Comparison of ENCODE assay signal across 18 mouse cellular contexts in genomic region chr1:69103211-69103706, GRCm38 (mm10). TPM values are rescaled to one million over a fixed set of nuclear protein-coding genes. Genes with fewer than 3 reads are reported as not detected.
A peak's percentile ranks its signal among the peaks of the same experiment; 100 is the strongest.
DNase-seq lines count a peak whose midpoint lies in the region; ATAC-seq and TF ChIP-seq lines count a peak whose summit lies in the region.
"Had no signal": no experiment of that assay in that cellular context is flagged by ENCODE, and none has a peak within 500 bp of the region (broad histone marks: within the 10 kb centered on the region; RNA-seq: fewer than 3 reads in every experiment).

No protein-coding gene starts in this region.

- peak overlapping the region; percentile 10; the same call in 1 of the 2 replicates for H3K4me3 ChIP-seq in heart, embryonic 10.5 days
- peak overlapping the region; percentile 13 for H3K4me3 ChIP-seq in hindbrain, embryonic 14.5 days (replicated peaks; ENCODE audit: low read length)
- no peak overlapping the region for H3K4me3 ChIP-seq in hindbrain, embryonic 12.5 days
- peak overlapping the region; percentile 26 for H3K4me3 ChIP-seq in hindbrain, postnatal 0 days (ENCODE audit: low read length)
- peak overlapping the region; percentile 10; the same call in 1 of the 2 replicates for H3K4me3 ChIP-seq in neural tube, embryonic 13.5 days
- H3K4me3 ChIP-seq: erythroblast, embryonic 14.5 days; layer of hippocampus, adult 2 months; left cerebral cortex, adult 2 months; limb, embryonic 12.5 days; liver, embryonic 15.5 days had no signal

- H3K9ac ChIP-seq in hindbrain, embryonic 14.5 days, result peak overlapping the region; percentile 44
- no peak overlapping the region for H3K9ac ChIP-seq in hindbrain, embryonic 12.5 days
- H3K9ac ChIP-seq in hindbrain, postnatal 0 days (replicated peaks; ENCODE audit: low read length), result peak overlapping the region; percentile 35; the same call in 1 of the 2 replicates
- H3K9ac ChIP-seq in neural tube, embryonic 13.5 days, result peak overlapping the region; percentile 2; the same call in 1 of the 2 replicates
- H3K9ac ChIP-seq: limb, embryonic 12.5 days; liver, embryonic 15.5 days had no signal

- intact Hi-C loops in heart, postnatal 14 days (cut with DNase I), result loop anchor here (10.0 kb wide), 1 partner anchor 128 kb away; no protein-coding TSS in a partner anchor

- H3K27ac ChIP-seq in heart, embryonic 10.5 days, result 0 out of 2 replicates have a peak overlapping the region, but pooled peaks have one; percentile 47
- H3K27ac ChIP-seq in hindbrain, embryonic 14.5 days, result 0 out of 2 replicates have a peak overlapping the region, but pooled peaks have one; percentile 38
- H3K27ac ChIP-seq in hindbrain, embryonic 12.5 days, result no peak overlapping the region
- peak overlapping the region; percentile 60 for H3K27ac ChIP-seq in hindbrain, postnatal 0 days
- H3K27ac ChIP-seq in neural tube, embryonic 13.5 days (replicated peaks), result 0 out of 2 replicates have a peak overlapping the region, but pooled peaks have one; percentile 49
- H3K27ac ChIP-seq: layer of hippocampus, adult 2 months; left cerebral cortex, adult 2 months; limb, embryonic 12.5 days; liver, embryonic 15.5 days had no signal

- DNase-seq in heart, embryonic 10.5 days (ENCODE audit: low spot score), result no peak
- no peak for DNase-seq in heart, postnatal 14 days
- DNase-seq in hindbrain, embryonic 14.5 days (ENCODE audit: low spot score), result no peak
- peak; percentile 25 for DNase-seq in hindbrain, postnatal 0 days (ENCODE audit: low spot score)
- DNase-seq in layer of hippocampus, adult 11-12 months (ENCODE audit: low spot score), result no peak
- DNase-seq in liver, result no peak
- DNase-seq: cerebellum, adult 11 months; retina, postnatal 1 day; spleen, adult 18-20 months had no signal

- H3K36me3 ChIP-seq in heart, embryonic 10.5 days, result no peaks in the 10 kb centered on the region
- H3K36me3 ChIP-seq in hindbrain, embryonic 14.5 days (replicated peaks; ENCODE audit: control insufficient read depth, insufficient read depth), result no peaks in the 10 kb centered on the region
- H3K36me3 ChIP-seq in hindbrain, embryonic 12.5 days, result no peaks in the 10 kb centered on the region
- H3K36me3 ChIP-seq in hindbrain, postnatal 0 days (ENCODE audit: insufficient read depth, low read length), result no peaks in the 10 kb centered on the region
- H3K36me3 ChIP-seq in neural tube, embryonic 13.5 days, result no peaks in the 10 kb centered on the region
- H3K36me3 ChIP-seq: limb, embryonic 12.5 days; liver, embryonic 15.5 days had no signal

- ATAC-seq in hindbrain, embryonic 14.5 days (ENCODE audit: low FRiP score), result no peak
- no peak for ATAC-seq in hindbrain, embryonic 12.5 days (ENCODE audit: low FRiP score)
- ATAC-seq in hindbrain, postnatal 0 days, result no peak
- ATAC-seq in neural tube, embryonic 13.5 days (ENCODE audit: low read depth), result no peak

- peaks cover 16% of the 10 kb centered on the region for H3K4me1 ChIP-seq in heart, embryonic 10.5 days
- no peaks in the 10 kb centered on the region; the same call in 1 of the 2 replicates for H3K4me1 ChIP-seq in hindbrain, embryonic 14.5 days (replicated peaks; ENCODE audit: control insufficient read depth, insufficient read depth, low read length)
- peaks cover 15% of the 10 kb centered on the region; the same call in 1 of the 2 replicates for H3K4me1 ChIP-seq in hindbrain, embryonic 12.5 days
- no peaks in the 10 kb centered on the region; the same call in 1 of the 2 replicates for H3K4me1 ChIP-seq in hindbrain, postnatal 0 days (ENCODE audit: insufficient read depth, low read length)
- peaks cover 37% of the 10 kb centered on the region for H3K4me1 ChIP-seq in neural tube, embryonic 13.5 days (replicated peaks)

- H3K4me2 ChIP-seq in hindbrain, embryonic 14.5 days (replicated peaks), result peak overlapping the region; percentile 42
- no peak overlapping the region for H3K4me2 ChIP-seq in hindbrain, embryonic 12.5 days (replicated peaks)
- peak overlapping the region; percentile 90 for H3K4me2 ChIP-seq in hindbrain, postnatal 0 days (ENCODE audit: low read depth, low read length)
- H3K4me2 ChIP-seq in neural tube, embryonic 13.5 days, result peak overlapping the region; percentile 30
- H3K4me2 ChIP-seq: limb, embryonic 12.5 days; liver, embryonic 15.5 days had no signal

- H3K27me3 ChIP-seq in heart, embryonic 10.5 days (ENCODE audit: insufficient read depth, poor library complexity, severe bottlenecking), result no peaks in the 10 kb centered on the region
- no peaks in the 10 kb centered on the region for H3K27me3 ChIP-seq in hindbrain, embryonic 14.5 days (ENCODE audit: control insufficient read depth, insufficient read depth, low read length)
- H3K27me3 ChIP-seq in hindbrain, embryonic 12.5 days, result peaks cover 5% of the 10 kb centered on the region
- H3K27me3 ChIP-seq in hindbrain, postnatal 0 days (ENCODE audit: insufficient read depth, low read length), result no peaks in the 10 kb centered on the region
- no peaks in the 10 kb centered on the region; the same call in 1 of the 2 replicates for H3K27me3 ChIP-seq in neural tube, embryonic 13.5 days

- no peaks in the 10 kb centered on the region for H3K9me3 ChIP-seq in heart, embryonic 10.5 days
- H3K9me3 ChIP-seq in hindbrain, embryonic 14.5 days (ENCODE audit: control insufficient read depth, low read length), result no peaks in the 10 kb centered on the region
- H3K9me3 ChIP-seq in hindbrain, embryonic 12.5 days (replicated peaks), result no peaks in the 10 kb centered on the region
- no peaks in the 10 kb centered on the region for H3K9me3 ChIP-seq in hindbrain, postnatal 0 days (ENCODE audit: low read length)
- H3K9me3 ChIP-seq in neural tube, embryonic 13.5 days, result no peaks in the 10 kb centered on the region
- H3K9me3 ChIP-seq: limb, embryonic 12.5 days; liver, embryonic 15.5 days had no signal

- no peak for TF ChIP-seq CTCF in hindbrain, postnatal 0 days (IDR thresholded peaks at IDR 0.05; ENCODE audit: low read depth)

- 64% methylated on average over 6 of the region's 6 CpGs for WGBS in heart, embryonic 10.5 days
- WGBS in hindbrain, embryonic 14.5 days, result 43% methylated on average over 6 of the region's 6 CpGs
- WGBS in hindbrain, embryonic 12.5 days, result 67% methylated on average over 6 of the region's 6 CpGs
- whole genome bisulfite sequencing in hindbrain, postnatal 0 days, result 43% methylated on average over 6 of the region's 6 CpGs
- 44% methylated on average over 6 of the region's 6 CpGs for WGBS in neural tube, embryonic 13.5 days

RNA-seq across cellular contexts. Expression of gene Erbb4, which starts 4.6 kb away (rescaled TPM):
- 9.8 and 13.6 TPM in 2 replicates for polyA plus RNA-seq in heart, embryonic 10.5 days (2016; fragmentation: Nextera tagmentation; extraction: Ambion mirVana)
- 10 to 100 TPM; 15.0 to 17.0 TPM for total RNA-seq in heart, postnatal 14 days (2021)
- 21.0 and 23.7 TPM in 2 replicates for polyA plus RNA-seq in hindbrain, embryonic 14.5 days (2014; fragmentation: Nextera tagmentation; extraction: Ambion mirVana)
- 9.2 and 10.7 TPM in 2 replicates for polyA plus RNA-seq in hindbrain, embryonic 12.5 days (2016; fragmentation: Nextera tagmentation; extraction: Ambion mirVana)
- 46.4 and 52.8 TPM in 2 replicates for total RNA-seq in hindbrain, postnatal 0 days (2014; rRNA removed)
- polyA plus RNA-seq in hindbrain, postnatal 0 days (2015; fragmentation: Nextera tagmentation; extraction: Ambion mirVana), result 13.3 and 13.9 TPM in 2 replicates
- polyA plus RNA-seq in neural tube, embryonic 13.5 days (2015; fragmentation: Nextera tagmentation; extraction: Ambion mirVana), result 13.6 and 14.4 TPM in 2 replicates
- total RNA-seq: ES-E14; neutrophil, adult 5-6 weeks had no signal
- polyA plus RNA-seq: erythroblast, embryonic 14.5 days had no signal
